Mouse (Mus musculus) right cerebral cortex, adult 2 months (tissue): ENCODE measurements at regions not wholly inside any gene's neighbourhood (a gene's known extent, or its start where the extent isn't known, plus 50 kb on each side); places are given as distances from the start of the nearest gene placed in this dataset.

Experiments used
- DNase-seq, 2 experiments: peaks; one replicate each; pipeline ENCODE4 v3.0.0; 2021 to 2022; ENCODE audit warnings: low spot score in 2 of 2

- no peak for DNase-seq
Observed at GRCm38 (mm10) chr4:56483708-56484107, 256.2 kb upstream of the Gm26657 start.

GRCm38 (mm10) chr4:56456788-56457187 is 283.1 kb upstream of the Gm26657 start:
- no peak for DNase-seq

- no peak for DNase-seq
Observed at GRCm38 (mm10) chr4:56421575-56421974, 318.3 kb upstream of the Gm26657 start.

DNA sequence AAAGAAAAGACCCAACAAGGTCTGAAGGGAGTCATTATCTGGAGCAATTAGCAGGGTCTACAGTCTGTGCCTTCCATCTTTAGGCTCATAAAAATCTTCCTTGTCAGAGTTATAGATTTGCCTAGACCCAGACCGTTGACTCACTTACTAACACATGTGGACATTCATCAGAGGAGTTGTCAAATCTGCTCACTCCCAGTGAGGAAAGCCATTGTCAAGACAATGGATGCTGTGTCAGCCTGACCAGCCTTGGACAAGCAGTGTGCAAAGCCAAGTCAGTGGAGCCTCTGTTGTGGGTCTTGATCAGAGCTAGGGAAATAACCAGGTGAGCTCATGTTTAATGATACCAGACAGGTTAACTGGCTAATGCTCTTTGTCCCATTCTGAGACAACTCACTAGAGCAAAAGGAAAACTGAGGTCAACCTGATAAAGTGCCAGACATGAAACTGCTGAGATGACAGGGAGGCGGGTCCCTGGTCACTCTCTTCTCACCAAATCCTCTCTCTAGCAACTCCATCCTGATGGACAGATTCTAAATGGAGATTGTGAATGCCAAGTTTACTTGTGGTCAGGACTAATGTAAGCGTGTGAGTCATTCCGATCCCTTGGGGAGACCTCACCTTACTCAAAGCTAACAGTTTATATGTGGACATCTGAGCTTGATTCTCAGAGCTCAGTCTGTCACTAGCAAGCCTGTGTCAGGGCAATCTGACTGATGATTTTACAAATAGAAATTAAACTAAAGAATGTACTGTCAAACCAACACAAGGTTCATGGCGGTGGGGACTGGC is 320.6 kb upstream of the Gm26657 start:
- no peak for DNase-seq

- peak in 1 of 2 experiments; percentile 4 for DNase-seq
Observed at GRCm38 (mm10) chr4:56411024-56411636, 328.7 kb upstream of the Gm26657 start.

DNA sequence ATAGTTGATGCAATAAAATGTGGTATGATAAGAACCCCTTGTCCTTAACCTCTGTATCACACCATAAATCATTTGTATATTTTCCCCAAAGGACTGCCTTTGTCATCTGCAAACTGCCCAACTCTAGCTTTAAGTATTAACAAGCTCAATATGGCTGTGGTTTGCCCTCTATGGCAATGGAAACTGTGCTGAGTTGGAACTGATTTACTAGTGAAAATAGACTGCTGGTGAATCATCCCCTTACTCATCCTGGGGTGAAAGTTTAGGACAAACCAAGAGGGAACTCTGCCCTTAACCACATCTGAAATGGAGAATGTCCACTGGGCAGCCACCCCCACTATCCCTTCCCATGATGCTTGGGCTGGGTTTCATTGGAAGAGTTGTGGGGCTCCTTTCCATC is 346.1 kb upstream of the Gm26657 start:
- no peak for DNase-seq

DNA sequence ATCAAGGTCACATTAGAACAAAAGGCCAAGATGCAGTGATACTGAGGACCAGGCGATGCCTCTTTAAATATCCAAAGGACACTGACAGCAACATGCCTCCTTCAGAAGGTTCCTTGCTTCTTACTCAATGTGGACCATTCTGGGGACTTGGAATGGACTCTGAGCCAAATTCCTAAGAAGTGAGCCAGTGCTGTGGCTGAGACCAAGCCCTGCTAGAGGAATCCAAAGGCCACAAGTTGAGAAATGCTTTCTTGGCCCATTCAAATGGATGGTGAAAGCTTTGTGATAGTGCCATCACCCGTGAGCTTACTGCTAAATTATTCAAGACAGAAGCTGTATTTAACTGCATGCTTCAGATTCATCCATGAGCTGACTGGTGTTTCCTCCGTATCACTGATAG is 352.8 kb upstream of the Gm26657 start:
- DNase-seq, result no peak

DNA sequence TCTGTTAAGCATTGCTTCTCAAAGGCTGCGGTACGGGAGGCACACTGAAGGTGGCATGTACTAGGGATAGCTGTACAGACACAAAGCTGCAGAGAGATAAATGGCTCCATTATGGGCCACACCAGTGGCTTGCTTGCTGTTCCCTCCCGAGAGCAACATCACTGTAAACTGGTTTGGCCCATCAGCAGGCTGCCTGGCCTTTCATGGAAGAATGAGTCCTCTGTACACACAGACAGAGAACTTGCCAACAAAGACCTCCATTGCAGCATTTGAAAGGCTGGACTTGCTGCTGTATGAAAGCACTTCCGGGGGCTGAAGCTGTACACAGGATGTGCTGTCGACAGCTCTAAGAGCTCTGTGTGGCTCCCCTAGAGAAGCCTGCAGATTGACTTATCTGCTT is 364.1 kb upstream of the Gm26657 start:
- no peak for DNase-seq

GRCm38 (mm10) chr4:56374466-56374865 is 365.4 kb upstream of the Gm26657 start:
- DNase-seq, result no peak

DNA sequence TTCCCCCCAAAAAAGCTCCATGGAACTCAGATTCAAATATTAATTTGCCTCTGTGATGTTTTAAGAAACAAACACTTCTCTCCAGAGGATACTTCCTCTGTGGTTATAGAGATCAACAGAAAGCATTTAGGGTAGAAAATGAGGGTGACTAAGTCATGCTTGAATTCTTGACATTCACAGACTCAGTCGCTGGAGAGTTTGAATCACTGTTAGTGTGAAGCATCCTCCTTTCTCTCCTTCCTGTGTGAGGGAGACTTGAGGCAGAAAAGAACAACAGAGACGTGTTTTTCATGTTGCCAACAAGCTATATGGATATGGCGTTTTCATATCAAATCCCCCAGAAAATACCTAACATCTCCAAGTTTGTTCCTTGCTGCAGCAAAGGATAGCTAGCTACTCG is 366.1 kb upstream of the Gm26657 start:
- no peak for DNase-seq

DNA sequence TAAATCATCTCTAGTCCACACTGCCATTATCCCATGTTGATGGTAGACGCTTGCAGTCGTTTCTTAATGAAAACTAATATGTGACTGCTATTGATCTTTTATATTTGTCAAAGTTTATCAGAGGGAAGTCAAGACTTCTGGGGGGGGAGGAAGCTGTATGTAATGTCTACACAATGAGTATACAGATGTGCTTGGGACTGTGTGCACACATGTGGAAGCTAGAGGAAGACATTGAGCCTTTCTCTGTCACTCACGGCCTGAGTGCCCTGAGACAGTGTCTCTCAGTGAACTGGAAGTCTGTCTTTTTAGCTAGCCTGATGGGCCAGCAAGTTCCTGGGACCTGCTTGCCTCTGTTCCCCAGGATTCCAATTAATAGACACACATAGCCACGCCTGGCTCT is 366.7 kb upstream of the Gm26657 start:
- DNase-seq, result no peak

GRCm38 (mm10) chr4:56372711-56373110 is 367.2 kb upstream of the Gm26657 start:
- DNase-seq, result peak in 1 of 2 experiments; percentile 17

DNA sequence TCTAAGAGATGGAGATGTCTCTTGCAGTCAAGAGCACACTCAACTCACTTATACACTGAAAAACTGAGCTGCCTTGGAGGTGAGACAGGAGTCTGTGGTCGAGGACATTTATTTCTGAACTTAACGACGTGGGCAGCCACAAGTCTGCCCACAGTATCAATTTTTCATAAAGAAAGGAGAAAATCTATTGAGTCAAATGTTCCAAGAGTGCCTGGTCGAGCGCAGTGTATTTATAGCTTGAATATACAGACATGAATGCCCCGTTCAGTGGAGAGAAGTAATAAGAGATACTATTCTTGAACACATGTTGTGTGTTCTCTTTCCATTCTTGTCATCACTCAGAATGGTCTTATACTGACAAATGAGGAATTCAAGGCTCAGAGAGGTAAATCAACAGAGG is 375.3 kb upstream of the Gm26657 start:
- no peak for DNase-seq

- no peak for DNase-seq
Observed at GRCm38 (mm10) chr4:56362121-56362520, 377.7 kb upstream of the Gm26657 start.

DNA sequence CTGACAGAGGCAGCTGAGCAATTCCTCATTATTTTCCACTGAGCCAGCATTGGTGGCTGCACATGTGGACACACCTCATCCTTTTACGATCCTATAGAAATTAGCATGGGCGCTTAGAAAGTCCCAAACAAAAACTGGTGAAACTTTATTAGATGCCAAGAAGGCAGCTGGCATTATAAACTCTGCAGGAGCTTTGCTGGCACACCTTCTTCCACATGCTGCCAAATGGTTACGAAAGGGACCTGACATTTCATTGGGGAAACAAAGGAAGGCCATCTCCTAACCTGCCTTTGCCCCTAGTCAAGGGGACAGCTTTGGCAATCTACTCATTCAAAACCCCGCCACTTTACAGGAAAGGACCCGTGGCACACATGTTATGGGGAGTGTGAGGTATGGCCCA is 390.7 kb upstream of the Gm26657 start:
- DNase-seq, result no peak

DNA sequence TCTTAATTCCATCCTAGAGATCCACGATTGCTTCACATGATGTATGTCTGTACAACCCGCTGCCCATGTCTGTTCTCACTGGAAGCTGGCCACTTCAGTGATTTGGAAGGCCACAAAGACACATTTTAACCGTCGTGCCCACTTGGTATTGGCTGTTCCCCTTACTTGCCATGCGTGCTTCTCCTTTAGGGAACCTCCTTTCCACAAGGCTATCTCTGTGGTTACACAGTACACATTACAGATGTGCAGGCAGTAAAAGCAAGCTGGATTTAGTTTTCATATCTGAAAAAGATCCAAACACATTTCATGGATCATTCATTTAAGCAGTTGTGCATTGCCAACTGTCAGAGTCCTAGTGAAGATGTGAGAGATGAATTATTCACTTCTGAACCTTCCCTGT is 414.7 kb upstream of the Gm26657 start:
- DNase-seq, result no peak

DNA sequence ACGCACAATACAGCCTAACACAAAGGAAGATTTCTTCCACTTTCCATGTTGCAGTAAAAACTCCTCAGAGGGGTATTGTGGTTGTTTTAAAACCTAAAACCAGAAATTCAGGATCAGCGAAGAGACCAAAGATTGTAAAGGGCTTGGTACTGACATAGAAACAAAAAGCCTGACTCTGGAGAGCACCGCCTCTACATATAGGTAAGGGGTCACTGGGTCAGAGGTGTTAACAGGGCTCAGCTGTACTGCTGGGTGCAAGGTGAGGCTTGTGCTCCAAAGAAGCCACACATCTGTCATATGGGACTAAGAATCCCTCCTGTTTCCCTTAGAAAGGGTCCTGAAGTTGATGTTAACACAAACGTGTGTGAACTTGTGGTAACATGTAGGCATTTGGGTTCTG is 420.7 kb upstream of the Gm26657 start:
- no peak for DNase-seq

DNA sequence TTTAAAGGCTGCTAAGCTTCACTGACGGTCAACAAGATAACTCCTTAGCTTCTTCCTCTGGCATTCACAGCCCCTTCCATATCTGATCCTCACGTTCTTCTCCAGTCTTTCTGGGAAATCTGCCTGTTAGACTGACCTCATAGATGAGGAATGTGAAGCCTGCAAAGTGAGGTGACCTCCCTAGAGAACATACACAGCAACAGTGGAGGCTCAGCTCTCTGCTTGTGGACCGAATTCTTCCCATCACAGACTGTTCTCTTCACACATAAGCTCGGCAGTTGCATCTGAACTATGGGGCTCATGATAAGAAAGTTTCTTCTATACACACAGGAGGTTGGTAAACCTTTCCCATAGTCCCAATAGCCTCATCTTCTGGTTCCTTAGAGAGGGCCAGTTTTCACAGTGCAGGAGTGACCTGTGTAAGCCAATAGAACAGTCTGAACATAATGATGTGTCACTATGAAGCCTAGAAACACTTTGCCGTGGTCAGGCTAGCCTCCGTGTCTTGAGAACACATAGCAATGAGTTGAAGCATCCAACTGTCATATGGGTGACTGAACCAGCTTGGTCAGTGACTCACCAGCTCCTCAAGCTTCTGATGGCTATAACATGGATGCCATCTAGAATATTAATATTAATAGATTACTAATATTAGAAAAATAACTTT is 434.1 kb upstream of the Gm26657 start:
- no peak for DNase-seq

GRCm38 (mm10) chr4:56304275-56304674 is 435.6 kb upstream of the Gm26657 start:
- no peak for DNase-seq

DNA sequence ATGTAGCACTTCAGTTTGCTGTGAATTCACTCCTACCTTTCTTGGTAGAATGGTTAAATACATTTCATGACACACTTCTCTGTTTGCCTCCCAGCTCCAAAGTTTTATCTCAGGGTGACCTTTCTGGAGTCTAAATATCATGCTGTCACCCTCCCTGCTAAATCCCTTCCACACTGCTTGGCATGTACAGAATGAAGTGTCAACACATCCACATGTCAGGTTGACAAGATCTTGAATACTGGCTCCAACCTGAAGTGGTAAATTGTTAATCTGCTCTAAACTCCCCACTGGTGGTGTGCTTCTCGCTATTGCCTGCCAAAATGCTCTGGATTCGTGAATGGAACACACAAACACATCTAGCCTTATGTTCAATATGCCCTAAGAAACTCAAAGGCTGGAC is 451.9 kb upstream of the Gm26657 start:
- DNase-seq, result no peak

DNA sequence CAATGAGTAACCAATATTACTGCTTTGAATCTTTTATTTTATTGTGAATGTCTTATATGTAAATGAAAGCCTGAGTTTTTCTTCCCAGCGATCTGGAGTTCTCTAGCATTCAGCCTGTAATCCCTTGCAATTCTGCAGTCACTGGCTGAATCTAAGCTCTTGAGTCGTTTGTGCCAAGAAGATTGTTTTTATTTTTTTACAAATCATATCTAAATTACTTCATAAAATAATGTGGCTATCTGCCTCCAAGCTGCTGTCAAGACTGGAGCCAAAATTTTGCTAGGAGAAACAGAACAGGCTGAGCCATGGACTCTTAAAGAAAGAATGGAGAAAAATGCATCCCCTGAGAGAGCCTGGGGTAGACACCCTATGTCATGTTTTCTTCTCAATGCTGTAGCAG is 455.4 kb upstream of the Gm26657 start:
- no peak for DNase-seq

GRCm38 (mm10) chr4:56275836-56276235 is 464.0 kb upstream of the Gm26657 start:
- no peak for DNase-seq

GRCm38 (mm10) chr4:56271390-56271789 is 468.5 kb upstream of the Gm26657 start:
- DNase-seq, result no peak
